Mouse (Mus musculus) ES-E14 (cell line): ENCODE measurements around the gene Loxl4.

Experiments
- CHD2 ChIP-seq: IDR thresholded peaks from 2 replicates; pipeline ENCODE4 v1.6.1; 2014; ENCODE audit warnings: mild to moderate bottlenecking, low read depth, low read length, inconsistent platforms
- HCFC1 ChIP-seq: IDR thresholded peaks from 2 replicates; pipeline ENCODE4 v1.6.1; 2012; ENCODE audit warnings: low read length, inconsistent platforms, borderline replicate concordance; ENCODE audit not compliant: insufficient read depth
- MAFK ChIP-seq: IDR thresholded peaks from 2 replicates; pipeline ENCODE4 v1.6.1; 2014; ENCODE audit warnings: mild to moderate bottlenecking, low read depth, low read length, inconsistent platforms; ENCODE audit not compliant: insufficient read depth
- ZC3H11A ChIP-seq: IDR thresholded peaks from 2 replicates; pipeline ENCODE4 v1.6.1; 2012; ENCODE audit warnings: low read depth, mild to moderate bottlenecking, inconsistent platforms, low read length, borderline replicate concordance
- ZNF384 ChIP-seq: IDR thresholded peaks from 2 replicates; pipeline ENCODE4 v1.6.1; 2012; ENCODE audit warnings: low read depth, low read length, inconsistent platforms

DNA sequence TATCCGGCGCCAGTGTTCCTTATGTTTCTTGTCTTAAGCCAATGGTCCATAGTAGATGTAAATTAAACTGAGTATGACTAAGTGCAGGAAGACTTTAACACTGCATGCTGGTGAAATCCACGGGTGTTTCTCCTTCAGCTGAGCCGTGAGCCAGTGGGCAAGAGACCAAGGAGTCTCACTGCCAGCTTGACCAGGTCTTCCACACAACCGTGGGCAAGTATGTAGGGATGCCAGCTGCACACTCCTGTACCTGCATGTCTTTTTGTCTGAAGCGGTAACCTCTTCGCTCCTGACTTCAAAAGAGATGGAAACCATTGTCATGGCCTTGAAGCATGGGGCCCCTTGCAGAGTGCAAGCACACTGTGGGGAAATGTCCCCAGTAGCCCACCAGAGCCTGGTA, 39.8 kb upstream of the Loxl4 start:
- TF ChIP-seq ZC3H11A (no peak), HCFC1 (no peak), CHD2 (no peak), MAFK (no peak), ZNF384 (no peak)
